Mouse (Mus musculus) myocyte (in vitro differentiated cells): ENCODE measurements around the gene Tmem43.

Experiments used
- CEBPB ChIP-seq: IDR thresholded peaks from 2 replicates; pipeline ENCODE4 v1.6.1; 2011; ENCODE audit warnings: mild to moderate bottlenecking, moderate library complexity; ENCODE audit not compliant: poor library complexity, insufficient read depth, severe bottlenecking
- MAX ChIP-seq: IDR thresholded peaks from one replicate; pipeline ENCODE4 v1.6.1; 2011; ENCODE audit warnings: low read depth, mild to moderate bottlenecking, control low read depth
- MYOG ChIP-seq, 3 experiments: IDR thresholded peaks; one replicate each; pipeline ENCODE4 v1.6.1; 2011; ENCODE audit warnings: control low read depth in 2 of 3, low read depth in 2 of 3, mild to moderate bottlenecking in 2 of 3; ENCODE audit not compliant: insufficient read length in 2 of 3, control insufficient read depth in 1 of 3, insufficient read depth in 1 of 3
- POLR2A ChIP-seq: IDR thresholded peaks from one replicate; pipeline ENCODE4 v1.6.1; 2011; ENCODE audit warnings: low read depth, mild to moderate bottlenecking, control low read depth, moderate library complexity; ENCODE audit not compliant: insufficient read length
- USF1 ChIP-seq: IDR thresholded peaks from one replicate; pipeline ENCODE4 v1.6.1; 2011; ENCODE audit warnings: low read depth, mild to moderate bottlenecking, control low read depth, moderate library complexity

- TF ChIP-seq USF1 (peak; percentile 45), POLR2A (peak; percentile 74), MYOG (IDR thresholded peaks at IDR 0.05; ENCODE audit: control insufficient read depth in 1 of 3, insufficient read depth in 1 of 3, insufficient read length in 2 of 3, low read depth in 2 of 3) (peak in 1 of 3 experiments; percentile 32), MAX (peak; percentile 60), CEBPB (no peak)
Observed at GRCm38 (mm10) chr6:91472868-91473804, at the start of gene Tmem43, which contains the start of gene Chchd4.
